Mouse (Mus musculus) CH12.LX (cell line): ENCODE data around the gene Capn8. TPM values are rescaled to one million over a fixed set of nuclear protein-coding genes. Genes with fewer than 3 reads are reported as not detected.

Experiments used
- DNase-seq: peaks from one replicate; pipeline ENCODE4 v3.0.0-alpha.2; 2013; ENCODE audit errors: extremely low read depth
- H3K27ac ChIP-seq: 2 replicates; pipeline ENCODE4 v1.5.1; 2012; ENCODE audit warnings: low read depth, mild to moderate bottlenecking, control low read depth, moderate library complexity; ENCODE audit not compliant: insufficient read depth
- H3K27me3 ChIP-seq: replicated peaks from 2 replicates; pipeline ENCODE3; 2012; ENCODE audit warnings: inconsistent platforms
- H3K36me3 ChIP-seq, 2 experiments: replicated peaks in 1 of 2; 2 replicates each; pipeline versions ENCODE3 to v1.6.1; 2012; ENCODE audit warnings: inconsistent platforms in 1 of 2, low read length in 1 of 2, mild to moderate bottlenecking in 1 of 2, mixed read lengths in 1 of 2, moderate library complexity in 1 of 2; ENCODE audit not compliant: control insufficient read depth in 1 of 2, insufficient read depth in 1 of 2
- H3K4me1 ChIP-seq, 2 experiments: 2 replicates each; pipeline ENCODE4 v1.6.1; 2012; ENCODE audit warnings: inconsistent platforms in 1 of 2, moderate library complexity in 1 of 2; ENCODE audit not compliant: insufficient read depth in 2 of 2, control insufficient read depth in 1 of 2
- H3K4me2 ChIP-seq: 2 replicates; pipeline ENCODE4 v1.6.1; 2012; ENCODE audit warnings: low read depth, mild to moderate bottlenecking, control low read depth; ENCODE audit not compliant: poor library complexity, insufficient read depth, severe bottlenecking
- H3K4me3 ChIP-seq, 3 experiments: fragments of 150-350 bp in 1 of 3; sonication (generic) in 1 of 3; replicated peaks in 1 of 3; 2 replicates each; pipeline versions ENCODE3 to v1.5.1; 2011 to 2012; ENCODE audit warnings: low read depth in 2 of 3, low read length in 2 of 3, mild to moderate bottlenecking in 2 of 3, moderate library complexity in 2 of 3, control low read depth in 1 of 3, improper control_type of control experiment in 1 of 3, inconsistent platforms in 1 of 3, mixed read lengths in 1 of 3; ENCODE audit not compliant: poor library complexity in 1 of 3
- H3K79me2 ChIP-seq: replicated peaks from 2 replicates; pipeline ENCODE4 v1.6.1; 2012; ENCODE audit warnings: mild to moderate bottlenecking, moderate library complexity; ENCODE audit not compliant: control insufficient read depth, poor library complexity, insufficient read depth, severe bottlenecking; ENCODE audit errors: extremely low read depth
- H3K9ac ChIP-seq: 2 replicates; pipeline ENCODE4 v1.6.1; 2012; ENCODE audit warnings: low read depth, mild to moderate bottlenecking, control low read depth, moderate library complexity; ENCODE audit not compliant: insufficient read depth
- H3K9me3 ChIP-seq: replicated peaks from 2 replicates; pipeline ENCODE3; 2012; ENCODE audit warnings: low read length, inconsistent platforms, mixed read lengths
- BHLHE40 ChIP-seq: IDR thresholded peaks from 2 replicates; pipeline ENCODE4 v1.6.1; 2011; ENCODE audit warnings: mild to moderate bottlenecking, low read depth, low read length, improper control_type of control experiment
- CHD1 ChIP-seq: IDR thresholded peaks from 2 replicates; pipeline ENCODE4 v1.6.1; 2012; ENCODE audit warnings: low read depth, low read length, improper control_type of control experiment, inconsistent platforms
- CHD2 ChIP-seq: IDR thresholded peaks from 2 replicates; pipeline ENCODE4 v1.6.1; 2011; ENCODE audit warnings: low read length, improper control_type of control experiment
- CTCF ChIP-seq, 2 experiments: IDR thresholded peaks in 1 of 2; conservative IDR thresholded peaks in 1 of 2; 2 replicates each; pipeline ENCODE4 v1.5.1; 2011 to 2012; ENCODE audit warnings: low read depth in 2 of 2, low read length in 2 of 2, improper control_type of control experiment in 1 of 2, inconsistent platforms in 1 of 2, mild to moderate bottlenecking in 1 of 2, moderate library complexity in 1 of 2
- ELF1 ChIP-seq: IDR thresholded peaks from 2 replicates; pipeline ENCODE4 v1.6.1; 2014; ENCODE audit warnings: low read depth, mild to moderate bottlenecking, inconsistent platforms, low read length, improper control_type of control experiment
- EP300 ChIP-seq: IDR thresholded peaks from 2 replicates; pipeline ENCODE4 v1.6.1; 2011; ENCODE audit warnings: low read length, improper control_type of control experiment
- GABPA ChIP-seq: IDR thresholded peaks from 2 replicates; pipeline ENCODE4 v1.6.1; 2012; ENCODE audit warnings: low read depth, low read length, improper control_type of control experiment, inconsistent platforms; ENCODE audit not compliant: insufficient replicate concordance
- HCFC1 ChIP-seq: IDR thresholded peaks from 2 replicates; pipeline ENCODE4 v1.6.1; 2012; ENCODE audit warnings: low read depth, mild to moderate bottlenecking, inconsistent platforms, low read length, improper control_type of control experiment
- IRF4 ChIP-seq: IDR thresholded peaks from 2 replicates; pipeline ENCODE4 v1.6.1; 2014; ENCODE audit warnings: low read depth, mild to moderate bottlenecking, inconsistent platforms, low read length, improper control_type of control experiment
- KAT2A ChIP-seq: IDR thresholded peaks from 2 replicates; pipeline ENCODE4 v1.6.1; 2012; ENCODE audit warnings: low read length, improper control_type of control experiment, inconsistent platforms; ENCODE audit not compliant: insufficient replicate concordance
- MAZ ChIP-seq: IDR thresholded peaks from 2 replicates; pipeline ENCODE4 v1.6.1; 2012; ENCODE audit warnings: low read depth, mild to moderate bottlenecking, inconsistent platforms, low read length, improper control_type of control experiment, moderate library complexity
- MEF2A ChIP-seq: IDR thresholded peaks from 2 replicates; pipeline ENCODE4 v1.6.1; 2014; ENCODE audit warnings: low read depth, mild to moderate bottlenecking, inconsistent platforms, low read length, improper control_type of control experiment, borderline replicate concordance
- MXI1 ChIP-seq: IDR thresholded peaks from 2 replicates; pipeline ENCODE4 v1.6.1; 2011; ENCODE audit warnings: mild to moderate bottlenecking, low read depth, low read length, improper control_type of control experiment
- NRF1 ChIP-seq: IDR thresholded peaks from 2 replicates; pipeline ENCODE4 v1.6.1; 2014; ENCODE audit warnings: low read depth, mild to moderate bottlenecking, inconsistent platforms, low read length, improper control_type of control experiment, moderate library complexity
- PAX5 ChIP-seq: IDR thresholded peaks from 2 replicates; pipeline ENCODE4 v1.6.1; 2012; ENCODE audit warnings: low read length, inconsistent platforms, mixed read lengths
- POLR2A ChIP-seq: IDR thresholded peaks from 2 replicates; pipeline ENCODE4 v1.6.1; 2011; ENCODE audit warnings: low read depth, mild to moderate bottlenecking, improper control_type of control experiment, low read length
- POLR2AphosphoS2 ChIP-seq: IDR thresholded peaks from 2 replicates; pipeline ENCODE4 v1.6.1; 2011; ENCODE audit warnings: low read depth, low read length, improper control_type of control experiment
- RAD21 ChIP-seq: IDR thresholded peaks from 2 replicates; pipeline ENCODE4 v1.6.1; 2011; ENCODE audit warnings: low read depth, mild to moderate bottlenecking, low read length, improper control_type of control experiment, moderate library complexity
- RCOR1 ChIP-seq: conservative IDR thresholded peaks from 2 replicates; pipeline ENCODE4 v1.6.1; 2012; ENCODE audit warnings: low read depth, mild to moderate bottlenecking, inconsistent platforms, low read length, improper control_type of control experiment
- SMC3 ChIP-seq: IDR thresholded peaks from 2 replicates; pipeline ENCODE4 v1.6.1; 2011; ENCODE audit warnings: low read depth, low read length, improper control_type of control experiment
- TBP ChIP-seq: conservative IDR thresholded peaks from 2 replicates; pipeline ENCODE4 v1.6.1; 2011; ENCODE audit warnings: low read depth, low read length, improper control_type of control experiment
- TCF12 ChIP-seq: IDR thresholded peaks from 2 replicates; pipeline ENCODE4 v1.6.1; 2014; ENCODE audit warnings: low read depth, mild to moderate bottlenecking, inconsistent platforms, low read length, improper control_type of control experiment
- UBTF ChIP-seq: IDR thresholded peaks from 2 replicates; pipeline ENCODE4 v1.6.1; 2012; ENCODE audit warnings: low read depth, mild to moderate bottlenecking, inconsistent platforms, low read length, improper control_type of control experiment, moderate library complexity
- ZNF384 ChIP-seq: IDR thresholded peaks from 2 replicates; pipeline ENCODE4 v1.6.1; 2012; ENCODE audit warnings: low read depth, low read length, improper control_type of control experiment, inconsistent platforms
- dilution Hi-C: fragments of 300-500 bp; cut with MboI; formaldehyde crosslinking; loops from 2 replicates; pipeline ENCODE4 v1.14.3; 2020; ENCODE audit warnings: low sequenced_read_pairs; ENCODE audit not compliant: extremely low pct_unique_long_range_greater_than_20kb, extremely low pct_ligation_motif_present
- in situ Hi-C: fragments of 300-500 bp; cut with MboI; formaldehyde crosslinking; loops from 3 replicates; pipeline ENCODE4 v1.14.3; 2019; ENCODE audit warnings: low sequenced_read_pairs, low pct_ligation_motif_present, low pct_unique_long_range_greater_than_20kb, mixed read lengths
- polyA plus RNA-seq: library from polyadenylated mRNA; unstranded; fragments of >175 nt; gene quantifications from 2 replicates; pipeline ENCODE4 v1.2.1, GENCODE M21; 2012; ENCODE audit warnings: low read depth; ENCODE audit not compliant: insufficient read length
- total RNA-seq, 2 experiments: library from RNA; depleted of rRNA; stranded (reverse); fragments of 300-350 nt in 1 of 2; fragments of >200 nt in 1 of 2; gene quantifications; 2 replicates each; pipeline ENCODE4 v1.2.3; 2012 to 2014

Gene Capn8
- total and polyA plus RNA-seq, 3 experiments: not detected

- no peaks in the 10 kb centered on the region; the same call in 1 of the 2 replicates for H3K79me2 ChIP-seq
- peak; percentile 40 for DNase-seq
- in situ Hi-C loops: loop anchor here (25.0 kb wide), 1 partner anchor 630 kb away; no protein-coding TSS in a partner anchor
- peaks cover 2% of the 10 kb centered on the region for H3K27me3 ChIP-seq
- H3K9ac ChIP-seq: peak within 1 kb of the TSS; percentile 86
- no peak within 1 kb of the TSS for H3K27ac ChIP-seq
- H3K4me1 ChIP-seq: peaks cover 11 to 59% of the 10 kb centered on the region in 2 experiments
- no peaks in the 10 kb centered on the region for H3K9me3 ChIP-seq
- H3K4me2 ChIP-seq: peak within 1 kb of the TSS; percentile 77
- H3K36me3 ChIP-seq: peaks cover 3 to 6% of the 10 kb centered on the region in 2 experiments
- peak within 1 kb of the TSS; percentile 73 to 81 (median 81) for H3K4me3 ChIP-seq
- dilution Hi-C loops: no loop called here
- peak; percentile 48 for TF ChIP-seq SMC3
- peak; percentile 91 for TF ChIP-seq UBTF
- no peak for TF ChIP-seq EP300
- no peak for TF ChIP-seq PAX5
- TF ChIP-seq CHD2: peak; percentile 44; the same call in 1 of the 2 replicates
- TF ChIP-seq HCFC1: peak; percentile 17; the same call in 1 of the 2 replicates
- TF ChIP-seq ZNF384: no peak
- peak; percentile 58; the same call in 1 of the 2 replicates for TF ChIP-seq TCF12
- peak; percentile 38; the same call in 1 of the 2 replicates for TF ChIP-seq POLR2A
- TF ChIP-seq MAZ: peak; percentile 88
- 0 out of 2 replicates have a peak, but pooled peaks have one; percentile 18 for TF ChIP-seq MEF2A
- no peak for TF ChIP-seq RCOR1
- TF ChIP-seq CTCF (conservative IDR thresholded peaks at IDR 0.05 in 1 of 2, IDR thresholded peaks at IDR 0.05 in 1 of 2; ENCODE audit: low read depth in 2 of 2, low read length in 2 of 2): peak in 1 of 2 experiments; percentile 66; a peak in 2 of 4 replicates
- TF ChIP-seq IRF4: peak; percentile 18; the same call in 1 of the 2 replicates
- peak; percentile 37 for TF ChIP-seq RAD21
- TF ChIP-seq NRF1: peak; percentile 41; the same call in 1 of the 2 replicates
- peak; percentile 35; the same call in 1 of the 2 replicates for TF ChIP-seq MXI1
- TF ChIP-seq, all 38 proteins: peak for 13
Observed at GRCm38 (mm10) chr1:182516758-182517676, 47.8 kb upstream of the Capn8 start, which contains the start of gene Capn2. TSS of gene Capn2 (minus strand) at chr1:182517608.

DNA sequence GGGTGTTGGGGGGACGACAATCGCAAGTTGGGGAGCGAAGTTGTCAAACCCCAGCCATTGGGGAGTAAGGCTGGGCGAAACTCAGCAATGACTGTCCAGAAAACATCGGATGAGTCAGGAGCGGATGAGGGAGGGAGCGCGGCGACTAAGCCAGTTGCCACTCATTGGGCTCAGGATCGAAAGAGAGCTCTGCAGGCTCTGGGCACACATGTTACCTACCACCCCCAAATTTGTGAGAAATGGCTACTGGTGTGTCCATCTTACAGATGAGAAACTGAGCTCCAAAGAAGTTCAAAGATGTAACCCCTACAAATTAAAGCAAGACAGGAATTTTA lies 47.2 kb upstream of the Capn8 start:
- peaks cover 11 to 53% of the 10 kb centered on the region in 2 experiments for H3K4me1 ChIP-seq
- H3K27me3 ChIP-seq: peaks cover 2% of the 10 kb centered on the region
- TF ChIP-seq ZNF384: no peak
- TF ChIP-seq RAD21: no peak
- TF ChIP-seq MEF2A: no peak
- TF ChIP-seq MXI1: no peak
- TF ChIP-seq TBP: no peak
- no peak for TF ChIP-seq POLR2A
- TF ChIP-seq SMC3: no peak
- TF ChIP-seq HCFC1: no peak
- TF ChIP-seq GABPA: no peak
- no peak for TF ChIP-seq CTCF (conservative IDR thresholded peaks at IDR 0.05 in 1 of 2, IDR thresholded peaks at IDR 0.05 in 1 of 2; ENCODE audit: low read depth in 2 of 2, low read length in 2 of 2)
- TF ChIP-seq CHD1: no peak
- no peak for TF ChIP-seq BHLHE40
- TF ChIP-seq KAT2A: no peak
- TF ChIP-seq ELF1: no peak
- no peak for TF ChIP-seq POLR2AphosphoS2
- no peak for TF ChIP-seq NRF1
- no peak overlapping the region for H3K27ac ChIP-seq
- H3K4me2 ChIP-seq: peak overlapping the region; percentile 42
- peak overlapping the region; percentile 86 for H3K9ac ChIP-seq
- dilution Hi-C loops (no loop called here), in situ Hi-C loops (loop anchor here (25.0 kb wide), 1 partner anchor 630 kb away; no protein-coding TSS in a partner anchor)
- no peaks in the 10 kb centered on the region; the same call in 1 of the 2 replicates for H3K79me2 ChIP-seq
- H3K9me3 ChIP-seq: no peaks in the 10 kb centered on the region
- peak overlapping the region; percentile 73 to 81 (median 81) for H3K4me3 ChIP-seq
- no peak for DNase-seq
- peaks cover 0 to 2% of the 10 kb centered on the region in 2 experiments for H3K36me3 ChIP-seq
